Mouse (Mus musculus) limb, embryonic 11.5 days (tissue): Measurements from ENCODE around the gene Itga6. TPM values are rescaled to one million over a fixed set of nuclear protein-coding genes. Genes with fewer than 3 reads are reported as not detected.

ENCODE experiments used
- ATAC-seq: fragments of 200-750 bp; cut with Nextera tagmentation; 2 replicates; pipeline ENCODE4 v1.8.0; 2017; ENCODE audit warnings: low read depth; ENCODE audit not compliant: insufficient number of reproducible peaks, low FRiP score, low TSS enrichment
- DNase-seq: peaks from one replicate; pipeline ENCODE4 v3.0.0-alpha.2; 2015; ENCODE audit warnings: low spot score
- H3K27ac ChIP-seq: fragments of 300-500 bp; sonication (generic); replicated peaks from 2 replicates; pipeline ENCODE4 v1.5.1; 2014; ENCODE audit warnings: low read depth, mild to moderate bottlenecking, low read length
- H3K27me3 ChIP-seq: fragments of 300-500 bp; sonication (generic); 2 replicates; pipeline ENCODE4 v1.6.1; 2014; ENCODE audit warnings: mild to moderate bottlenecking, low read length, mixed read lengths; ENCODE audit not compliant: control insufficient read depth, insufficient read depth
- H3K36me3 ChIP-seq: fragments of 300-500 bp; sonication (generic); 2 replicates; pipeline ENCODE4 v1.6.1; 2014; ENCODE audit warnings: mild to moderate bottlenecking, low read length, moderate library complexity, mixed read lengths; ENCODE audit not compliant: control insufficient read depth, insufficient read depth
- H3K4me1 ChIP-seq: fragments of 300-500 bp; sonication (generic); 2 replicates; pipeline ENCODE4 v1.6.1; 2014; ENCODE audit warnings: low read length, mixed read lengths; ENCODE audit not compliant: control insufficient read depth, insufficient read depth
- H3K4me2 ChIP-seq: fragments of 300-500 bp; sonication (generic); 2 replicates; pipeline ENCODE4 v1.6.1; 2014; ENCODE audit warnings: low read depth, mild to moderate bottlenecking, moderate library complexity; ENCODE audit not compliant: severe bottlenecking
- H3K4me3 ChIP-seq: fragments of 300-500 bp; sonication (generic); 2 replicates; pipeline ENCODE4 v1.5.1; 2014; ENCODE audit warnings: low read depth, low read length
- H3K9ac ChIP-seq: fragments of 300-500 bp; sonication (generic); 2 replicates; pipeline ENCODE4 v1.6.1; 2014; ENCODE audit warnings: mild to moderate bottlenecking, low read length
- H3K9me3 ChIP-seq: fragments of 300-500 bp; sonication (generic); 2 replicates; pipeline ENCODE4 v1.6.1; 2016; ENCODE audit warnings: low read length; ENCODE audit not compliant: control insufficient read depth
- WGBS: fragments of 180-500 bp; shearing (Covaris S2); extraction: QIAGEN DNeasy Blood & Tissue Kit; methylation state at CpG from one replicate; pipeline ENCODE4 v1.1.7; 2014; 5-methylcytosine and 5-hydroxymethylcytosine counted together
- polyA plus RNA-seq: library from polyadenylated mRNA; unstranded; fragments of >200 nt; fragmentation: Nextera tagmentation; extraction: Ambion mirVana; gene quantifications from 2 replicates; pipeline ENCODE4 v1.2.1, GENCODE M21; 2014

The Itga6 gene
- polyA plus RNA-seq, 1 experiment from 2014 or later, result 28.0 TPM

- Histone ChIP-seq H3K4me2 (no peak overlapping the region), H3K9me3 (no peaks in the 10 kb centered on the region), H3K4me1 (no peaks in the 10 kb centered on the region), H3K36me3 (no peaks in the 10 kb centered on the region), H3K4me3 (no peak overlapping the region), H3K9ac (no peak overlapping the region), H3K27me3 (no peaks in the 10 kb centered on the region), H3K27ac (no peak overlapping the region)
- WGBS, result 64% methylated on average over 2 of the region's 2 CpGs
- ATAC-seq (no peak), DNase-seq (no peak)
These were observed 129.4 kb downstream of the Itga6 start for GRCm38 (mm10) chr2:71874836-71875235.

DNA sequence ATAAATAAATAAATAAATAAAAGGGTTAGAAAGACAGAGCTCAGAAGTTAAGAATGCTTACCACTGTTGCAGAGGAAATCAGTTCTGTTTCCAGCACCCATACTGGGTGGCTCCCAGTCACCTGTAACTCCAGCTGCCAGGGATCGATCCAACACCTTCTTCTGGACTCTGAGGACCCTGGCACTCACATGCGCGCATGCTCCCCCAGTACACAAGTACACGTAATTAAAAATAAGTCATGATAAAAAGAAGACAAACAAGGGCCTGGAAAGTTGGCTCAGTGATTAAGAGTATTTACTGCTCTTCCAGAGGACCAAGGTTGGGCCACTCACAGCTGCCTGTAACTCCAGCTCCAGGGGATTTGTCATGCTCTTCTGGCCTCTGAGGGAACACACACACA lies 132.4 kb downstream of the Itga6 start:
- Histone ChIP-seq H3K9ac (no peak overlapping the region), H3K27ac (no peak overlapping the region), H3K36me3 (peaks cover 3% of the 10 kb centered on the region; the same call in 1 of the 2 replicates), H3K9me3 (no peaks in the 10 kb centered on the region), H3K4me1 (no peaks in the 10 kb centered on the region), H3K27me3 (no peaks in the 10 kb centered on the region), H3K4me2 (no peak overlapping the region), H3K4me3 (no peak overlapping the region)
- DNase-seq (no peak), ATAC-seq (no peak)
- 90% methylated on average over 4 of the region's 4 CpGs for WGBS

DNA sequence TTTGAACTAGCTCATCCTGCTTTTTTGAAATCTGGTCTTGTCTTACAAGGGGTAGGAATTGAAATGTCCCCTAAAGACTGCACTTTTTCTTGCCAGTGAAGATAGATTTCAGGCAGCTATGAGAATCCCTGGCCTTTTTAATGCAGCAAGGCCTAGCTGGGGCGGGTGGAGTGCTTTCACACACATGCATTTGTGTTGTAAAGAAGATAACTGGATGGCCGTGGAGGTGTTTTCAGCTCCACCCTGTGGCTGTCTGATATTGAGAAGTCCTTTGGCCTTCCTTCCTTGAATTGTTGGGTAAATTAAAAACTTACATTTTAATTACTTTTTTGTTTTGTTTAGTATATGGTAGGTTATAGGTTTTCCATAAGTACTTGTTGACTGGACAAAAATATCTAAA lies 133.0 kb downstream of the Itga6 start:
- no peak overlapping the region for H3K4me3 ChIP-seq
- H3K4me2 ChIP-seq, result no peak overlapping the region
- no peaks in the 10 kb centered on the region for H3K27me3 ChIP-seq
- no peak overlapping the region for H3K9ac ChIP-seq
- peaks cover 3% of the 10 kb centered on the region; the same call in 1 of the 2 replicates for H3K36me3 ChIP-seq
- no peaks in the 10 kb centered on the region for H3K4me1 ChIP-seq
- H3K9me3 ChIP-seq, result no peaks in the 10 kb centered on the region
- no peak for DNase-seq
- ATAC-seq, result no peak
- 84% methylated on average over 2 of the region's 2 CpGs for WGBS
- no peak overlapping the region for H3K27ac ChIP-seq

DNA sequence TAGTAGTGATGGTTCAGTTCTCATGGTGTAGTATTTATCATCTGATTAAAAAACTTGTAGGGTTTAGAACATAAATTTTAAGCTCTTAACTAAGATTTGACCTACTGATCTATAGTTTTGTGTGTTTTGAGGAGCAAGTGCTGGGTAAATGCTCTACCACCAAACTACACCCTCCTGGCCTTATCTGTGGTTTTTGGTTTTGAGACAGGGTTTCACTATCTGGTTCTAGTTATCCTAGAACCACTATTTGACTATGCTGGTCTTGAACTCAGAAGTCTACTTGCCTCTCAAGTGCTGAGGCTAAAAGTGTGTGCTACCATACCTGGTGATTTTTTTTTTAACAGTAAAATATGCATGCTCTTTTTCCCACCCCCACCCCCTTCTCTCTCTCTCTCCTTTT lies 133.5 kb downstream of the Itga6 start:
- ATAC-seq (no peak), DNase-seq (no peak)
- no peaks in the 10 kb centered on the region for H3K27me3 ChIP-seq
- no peak overlapping the region for H3K4me2 ChIP-seq
- H3K9me3 ChIP-seq, result no peaks in the 10 kb centered on the region
- H3K27ac ChIP-seq, result no peak overlapping the region
- H3K4me3 ChIP-seq, result no peak overlapping the region
- H3K4me1 ChIP-seq, result no peaks in the 10 kb centered on the region
- peaks cover 3% of the 10 kb centered on the region; the same call in 1 of the 2 replicates for H3K36me3 ChIP-seq
- H3K9ac ChIP-seq, result no peak overlapping the region

DNA sequence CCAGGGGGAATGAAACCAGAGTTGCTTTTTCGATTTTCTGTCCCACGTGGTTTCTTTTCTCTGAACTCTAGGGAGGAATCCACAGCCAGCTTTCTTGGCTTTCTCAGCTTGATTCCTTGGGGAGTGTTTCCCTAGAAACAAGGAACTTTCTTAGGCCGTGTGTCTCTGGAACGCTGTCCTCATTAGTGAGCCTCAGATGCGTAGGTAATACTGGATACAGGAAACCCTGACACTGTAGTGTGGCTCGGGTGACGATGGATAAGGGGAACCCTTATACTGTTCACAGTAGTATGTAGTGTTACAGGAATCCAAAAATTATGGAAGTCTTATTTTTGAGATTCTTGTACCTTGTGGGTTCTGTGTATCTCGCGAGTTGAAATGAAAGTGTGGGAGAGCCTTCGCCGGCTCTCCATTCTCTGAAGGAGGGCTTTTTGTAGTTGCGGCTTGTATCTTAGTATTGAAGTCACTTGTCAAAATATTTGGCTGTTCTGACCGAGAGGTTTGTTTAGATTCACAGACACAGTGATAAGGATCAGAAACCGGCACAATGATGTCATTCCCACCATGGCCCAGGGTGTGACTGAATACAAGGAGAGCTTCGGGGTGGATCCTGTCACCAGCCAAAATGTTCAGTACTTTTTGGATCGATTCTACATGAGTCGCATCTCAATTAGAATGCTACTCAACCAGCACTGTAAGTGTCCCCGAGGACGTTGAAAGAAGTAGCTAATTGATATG lies 137.7 kb downstream of the Itga6 start:
- Histone ChIP-seq H3K4me2 (no peak overlapping the region), H3K9ac (no peak overlapping the region), H3K27ac (no peak overlapping the region), H3K27me3 (no peaks in the 10 kb centered on the region), H3K4me1 (no peaks in the 10 kb centered on the region), H3K4me3 (no peak overlapping the region), H3K9me3 (no peaks in the 10 kb centered on the region), H3K36me3 (peaks cover 3% of the 10 kb centered on the region; the same call in 1 of the 2 replicates)
- DNase-seq (no peak), ATAC-seq (no peak)
- 88% methylated on average over 19 of the region's 19 CpGs for WGBS

- Histone ChIP-seq H3K9me3 (no peaks in the 10 kb centered on the region), H3K4me2 (no peak overlapping the region), H3K27me3 (no peaks in the 10 kb centered on the region), H3K4me1 (no peaks in the 10 kb centered on the region), H3K27ac (no peak overlapping the region), H3K4me3 (no peak overlapping the region), H3K36me3 (peaks cover 2% of the 10 kb centered on the region; the same call in 1 of the 2 replicates), H3K9ac (no peak overlapping the region)
- ATAC-seq, result no peak
- 96% methylated on average over 4 of the region's 4 CpGs for WGBS
- no peak for DNase-seq
These were observed 141.9 kb downstream of the Itga6 start for GRCm38 (mm10) chr2:71887269-71887668.

DNA sequence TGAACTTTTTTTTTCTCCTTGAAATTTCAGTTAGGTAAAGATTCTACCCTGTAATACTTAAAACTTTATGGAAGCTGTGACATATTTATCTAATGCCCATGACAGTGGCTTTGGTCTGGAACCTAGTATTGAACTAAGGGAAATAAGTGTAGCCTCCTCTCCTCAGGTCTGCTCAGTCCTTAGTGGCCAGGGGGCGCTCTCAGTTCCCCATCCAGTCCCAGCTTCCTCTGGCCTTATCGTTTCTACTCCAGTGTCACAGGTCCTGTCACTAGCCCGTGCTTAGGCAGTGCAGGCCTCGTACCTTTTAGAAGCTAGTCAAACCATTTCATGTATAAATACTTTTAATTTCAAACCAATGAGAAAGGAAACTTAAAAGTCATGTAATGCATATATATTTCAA lies 143.0 kb downstream of the Itga6 start:
- H3K27ac ChIP-seq, result no peak overlapping the region
- no peak overlapping the region for H3K4me3 ChIP-seq
- H3K9ac ChIP-seq, result no peak overlapping the region
- H3K4me1 ChIP-seq, result no peaks in the 10 kb centered on the region
- H3K36me3 ChIP-seq, result peaks cover 5% of the 10 kb centered on the region
- ATAC-seq (no peak), DNase-seq (no peak)
- H3K27me3 ChIP-seq, result no peaks in the 10 kb centered on the region
- 83% methylated on average over 4 of the region's 4 CpGs for WGBS
- no peaks in the 10 kb centered on the region for H3K9me3 ChIP-seq
- H3K4me2 ChIP-seq, result no peak overlapping the region

DNA sequence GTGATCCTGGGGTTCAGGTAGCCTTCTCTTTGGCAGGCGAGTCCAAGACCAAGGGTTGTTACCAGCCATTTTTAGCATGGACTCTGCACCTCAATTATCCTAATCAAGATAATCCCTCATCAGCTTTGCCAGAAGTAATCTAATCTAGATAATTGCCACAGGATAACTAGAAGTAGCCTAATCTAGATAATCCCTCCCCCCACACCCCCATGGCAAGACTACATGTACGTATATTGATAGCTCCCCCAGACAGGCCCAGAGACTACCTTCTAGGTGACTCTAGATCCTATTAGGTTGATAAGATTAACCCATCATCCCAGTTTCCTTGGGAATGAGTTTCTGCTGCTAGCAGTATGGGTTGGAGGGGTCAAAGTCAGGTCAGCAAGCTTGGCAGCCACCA lies 146.1 kb downstream of the Itga6 start:
- no peak overlapping the region for H3K4me3 ChIP-seq
- no peak for ATAC-seq
- H3K4me1 ChIP-seq, result no peaks in the 10 kb centered on the region
- no peak overlapping the region for H3K27ac ChIP-seq
- no peak overlapping the region for H3K4me2 ChIP-seq
- no peak overlapping the region for H3K9ac ChIP-seq
- peaks cover 5% of the 10 kb centered on the region for H3K36me3 ChIP-seq
- no peak for DNase-seq
- H3K27me3 ChIP-seq, result no peaks in the 10 kb centered on the region
- H3K9me3 ChIP-seq, result no peaks in the 10 kb centered on the region
- WGBS, result 93% methylated on average over 2 of the region's 2 CpGs
